Mouse (Mus musculus): ENCODE measurements around the gene N4bp2.

Gene N4bp2

GRCm38 (mm10) chr5:65827102-65827501, 63.8 kb downstream of the N4bp2 start:
- no peak for DNase-seq (ENCODE audit: low spot score)

DNA sequence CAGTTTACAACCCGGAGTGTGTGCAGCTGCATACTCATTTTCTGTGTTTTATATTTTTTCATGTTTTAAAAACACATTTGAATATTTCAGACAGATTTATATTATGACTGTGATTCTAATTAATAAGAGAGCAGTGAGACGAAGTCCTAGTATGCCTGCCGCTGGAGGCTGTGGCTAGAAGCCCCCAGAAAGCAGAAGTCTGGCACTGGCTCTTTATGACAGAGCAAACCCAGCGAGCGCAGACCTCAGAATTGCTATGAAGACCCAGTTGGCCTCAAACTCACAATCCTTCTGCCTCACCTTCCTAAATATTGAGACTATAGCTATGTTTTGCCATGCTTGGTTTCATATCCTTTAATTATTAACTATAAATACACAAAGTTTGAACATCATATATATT, 64.9 kb downstream of the N4bp2 start:
- DNase-seq (ENCODE audit: low spot score), result no peak

- DNase-seq (ENCODE audit: low spot score), result no peak
Measured at GRCm38 (mm10) chr5:65829059-65829458, 65.7 kb downstream of the N4bp2 start.

GRCm38 (mm10) chr5:65831917-65832618, 68.7 kb downstream of the N4bp2 start:
- no peak for DNase-seq (ENCODE audit: low spot score)

- no peak for DNase-seq (ENCODE audit: low spot score)
Measured at GRCm38 (mm10) chr5:65833092-65833491, 69.8 kb downstream of the N4bp2 start.

- DNase-seq (ENCODE audit: low spot score), result no peak
Measured at GRCm38 (mm10) chr5:65833766-65834498, 70.6 kb downstream of the N4bp2 start.

- no peak for DNase-seq (ENCODE audit: low spot score)
Measured at GRCm38 (mm10) chr5:65838053-65838452, 74.7 kb downstream of the N4bp2 start.

DNA sequence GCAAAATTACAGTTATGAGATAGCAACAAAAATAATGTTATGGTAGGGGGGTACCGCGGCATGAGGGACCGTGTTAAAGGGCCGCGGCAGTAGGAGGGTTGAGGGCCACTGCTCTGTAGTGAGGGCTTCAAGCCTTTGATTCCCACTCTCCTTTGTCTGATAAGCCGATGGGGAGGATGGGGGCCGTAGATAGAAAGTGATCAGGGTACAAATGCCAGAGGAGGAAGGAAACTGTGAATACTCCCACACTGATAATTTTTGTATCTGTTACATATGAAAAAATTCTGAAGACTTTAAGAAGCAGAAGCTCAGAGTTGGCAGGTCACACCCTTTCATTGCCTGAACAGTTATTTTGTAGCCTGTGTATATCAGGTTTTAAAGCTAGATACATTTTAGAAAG, 79.6 kb downstream of the N4bp2 start:
- DNase-seq (ENCODE audit: low spot score), result no peak

GRCm38 (mm10) chr5:65846534-65846933, 83.2 kb downstream of the N4bp2 start:
- no peak for DNase-seq (ENCODE audit: low spot score)

- DNase-seq (ENCODE audit: low spot score), result no peak
Measured at GRCm38 (mm10) chr5:65846958-65847357, 83.6 kb downstream of the N4bp2 start.

- DNase-seq (ENCODE audit: low spot score), result no peak
Measured at GRCm38 (mm10) chr5:65847656-65848055, 84.3 kb downstream of the N4bp2 start.

DNA sequence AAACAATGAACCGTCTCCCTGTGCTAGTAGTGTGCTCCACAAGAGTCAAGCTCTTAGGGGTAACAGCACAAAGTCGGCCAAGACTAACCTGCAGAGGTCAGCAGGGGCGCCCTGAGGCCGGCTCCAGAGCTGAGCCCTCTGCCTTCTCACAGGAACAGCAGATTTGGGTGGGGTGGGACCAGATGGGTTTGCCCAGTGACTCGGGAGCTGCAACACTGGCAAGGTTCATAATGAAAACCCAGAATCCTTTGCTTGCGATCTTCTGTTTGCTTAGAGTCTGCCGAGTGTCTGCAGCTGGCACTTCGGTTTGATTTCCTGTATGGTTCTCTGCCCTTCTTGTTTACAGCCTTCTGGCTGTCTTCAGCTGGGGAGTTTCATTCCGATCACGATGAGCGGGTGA, 87.4 kb downstream of the N4bp2 start:
- DNase-seq (ENCODE audit: low spot score), result no peak

- no peak for DNase-seq (ENCODE audit: low spot score)
Measured at GRCm38 (mm10) chr5:65854786-65855191, 91.5 kb downstream of the N4bp2 start.

- DNase-seq (ENCODE audit: low spot score), result no peak
Measured at GRCm38 (mm10) chr5:65855571-65855970, 92.2 kb downstream of the N4bp2 start.

- no peak for DNase-seq (ENCODE audit: low spot score)
Measured at GRCm38 (mm10) chr5:65856591-65857411, 93.5 kb downstream of the N4bp2 start.

- DNase-seq (ENCODE audit: low spot score), result no peak
Measured at GRCm38 (mm10) chr5:65857935-65858334, 94.6 kb downstream of the N4bp2 start.

DNA sequence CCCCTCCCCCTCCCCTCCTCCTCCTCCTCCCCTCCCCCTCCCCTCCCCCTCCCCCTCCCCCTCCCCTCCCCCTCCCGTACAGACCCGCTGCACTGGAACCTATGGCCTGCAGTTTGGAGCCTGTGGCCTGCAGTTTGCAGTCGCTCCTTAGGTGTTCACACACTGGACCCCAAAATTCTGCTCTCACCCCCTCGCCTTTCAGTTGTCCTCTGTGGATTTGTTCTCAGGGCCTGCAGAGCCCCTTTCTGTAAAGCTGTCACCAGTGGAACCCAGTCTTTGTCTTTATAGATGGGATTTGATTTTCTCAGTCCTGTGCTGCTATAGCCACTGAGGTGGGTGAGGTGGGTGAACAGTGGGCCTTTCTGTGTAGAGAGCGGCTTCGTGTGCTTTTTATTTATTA, 95.0 kb downstream of the N4bp2 start:
- DNase-seq (ENCODE audit: low spot score), result no peak

DNA sequence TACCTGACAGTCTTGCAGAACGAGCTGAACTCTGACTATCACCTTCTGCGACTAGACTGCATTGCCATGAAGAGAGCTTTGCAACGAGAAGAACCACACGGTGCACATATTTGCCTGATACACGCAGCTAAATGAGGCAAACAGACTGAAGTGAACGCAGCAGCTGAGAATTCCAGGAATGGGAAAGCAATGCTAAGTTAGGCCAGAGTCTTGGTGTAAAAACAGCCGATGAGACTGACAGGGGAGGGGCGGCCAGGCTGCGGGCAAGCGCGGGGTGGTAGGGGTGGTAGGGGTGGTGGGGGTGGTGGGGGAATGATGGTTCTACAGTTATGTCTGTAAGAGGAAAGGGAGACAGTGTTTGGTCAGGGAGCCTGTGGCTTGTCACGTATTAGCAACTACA, 95.6 kb downstream of the N4bp2 start:
- peak; percentile 21 for DNase-seq (ENCODE audit: low spot score)

DNA sequence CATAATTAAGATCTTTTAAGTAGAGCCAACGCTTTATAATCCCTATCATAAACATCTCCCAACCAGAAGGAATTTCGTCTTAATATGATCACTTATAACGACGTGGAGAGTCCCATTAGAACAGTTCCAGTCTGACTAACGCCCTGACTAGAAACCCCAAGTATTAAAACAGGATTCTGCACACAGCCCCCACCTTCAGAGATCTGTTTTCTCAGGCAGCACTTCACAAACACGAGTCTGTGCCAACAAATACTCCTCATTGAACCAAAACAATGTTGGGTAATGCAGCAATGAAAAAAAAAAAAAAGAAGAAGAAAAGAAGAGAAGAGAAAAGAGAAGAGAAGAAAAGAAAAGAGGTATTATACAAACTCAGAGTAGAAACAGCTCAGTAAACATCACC, 96.1 kb downstream of the N4bp2 start:
- no peak for DNase-seq (ENCODE audit: low spot score)

- DNase-seq (ENCODE audit: low spot score), result no peak
Measured at GRCm38 (mm10) chr5:65860281-65861000, 97.1 kb downstream of the N4bp2 start.

- DNase-seq (ENCODE audit: low spot score), result no peak
Measured at GRCm38 (mm10) chr5:65861154-65861944, 98.0 kb downstream of the N4bp2 start, which contains the start of gene Rhoh. TSS of gene Rhoh (plus strand) at chr5:65861213.

Data from ovary, postnatal 36 days (tissue).